Mouse (Mus musculus): ENCODE data around the gene Mylk4.

GRCm38 (mm10) chr13:32724606-32725005, 59.1 kb downstream of the Mylk4 start:
- TF ChIP-seq CTCF (conservative IDR thresholded peaks at IDR 0.05 in 1 of 2, IDR thresholded peaks at IDR 0.05 in 1 of 2; ENCODE audit: low read depth in 2 of 2, low read length in 2 of 2) (no peak), TBP (conservative IDR thresholded peaks at IDR 0.05; ENCODE audit: low read depth, low read length) (no peak), ZNF384 (IDR thresholded peaks at IDR 0.05; ENCODE audit: low read depth, low read length) (no peak), MYC (IDR thresholded peaks at IDR 0.05; ENCODE audit: low read depth, low read length) (no peak), E2F4 (IDR thresholded peaks at IDR 0.05; ENCODE audit: insufficient replicate concordance, low read depth, low read length) (no peak), ELF1 (IDR thresholded peaks at IDR 0.05; ENCODE audit: low read depth, low read length) (no peak), KAT2A (IDR thresholded peaks at IDR 0.05; ENCODE audit: insufficient replicate concordance, low read length) (no peak), ZC3H11A (IDR thresholded peaks at IDR 0.05; ENCODE audit: low read depth, low read length) (no peak)
